ENCODE assay signal across 27 mouse cellular contexts in the genomic region with DNA sequence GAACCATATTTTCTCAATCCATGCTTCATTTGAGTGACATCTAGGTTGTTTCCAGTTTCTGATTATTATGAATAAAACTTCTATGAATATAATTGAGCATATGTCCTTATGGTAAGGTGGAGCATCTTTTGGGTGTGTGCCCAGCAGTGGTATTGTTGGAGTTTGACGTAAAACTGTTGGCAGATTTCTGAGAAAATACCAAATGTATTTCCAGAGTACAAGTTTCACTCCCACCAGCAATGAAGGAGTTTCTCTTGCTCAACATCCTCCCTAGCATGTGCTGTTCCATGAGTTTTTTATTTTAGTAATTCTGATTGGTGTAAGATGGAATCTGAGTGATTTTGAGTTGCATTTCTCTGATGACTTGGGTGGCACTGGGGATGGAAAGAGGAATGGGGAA.
DNase-seq lines count a peak whose midpoint lies in the region; ATAC-seq and TF ChIP-seq lines count a peak whose summit lies in the region.
"Had no signal": no experiment of that assay in that cellular context is flagged by ENCODE, and none has a peak within 500 bp of the region (broad histone marks: within the 10 kb centered on the region; RNA-seq: fewer than 3 reads in every experiment).

No protein-coding gene starts in this region.

- no peak overlapping the region for H3K27ac ChIP-seq in intestine, postnatal 0 days (ENCODE audit: low read depth, low read length)
- H3K27ac ChIP-seq: gastrocnemius, adult 2 months; hindbrain, embryonic 13.5 days; layer of hippocampus, adult 2 months; lung, embryonic 15.5 days; midbrain, embryonic 10.5 days; midbrain, embryonic 15.5 days; neural tube, embryonic 15.5 days had no signal

- H3K27me3 ChIP-seq in intestine, postnatal 0 days (replicated peaks; ENCODE audit: control insufficient read depth, insufficient read depth, low read length), result no peaks in the 10 kb centered on the region
- H3K27me3 ChIP-seq: hindbrain, embryonic 13.5 days; lung, embryonic 15.5 days; midbrain, embryonic 15.5 days; neural tube, embryonic 15.5 days had no signal

- TF ChIP-seq CTCF in intestine, postnatal 0 days (IDR thresholded peaks at IDR 0.05; ENCODE audit: low read depth), result no peak

- no peak overlapping the region for H3K9ac ChIP-seq in intestine, postnatal 0 days (ENCODE audit: low read depth, low read length)
- H3K9ac ChIP-seq: forebrain, postnatal 0 days; hindbrain, embryonic 13.5 days; lung, embryonic 15.5 days; midbrain, embryonic 15.5 days; neural tube, embryonic 15.5 days had no signal

- no peaks in the 10 kb centered on the region for H3K36me3 ChIP-seq in intestine, postnatal 0 days (ENCODE audit: control insufficient read depth, insufficient read depth)
- H3K36me3 ChIP-seq: G1E; hindbrain, embryonic 13.5 days; lung, embryonic 15.5 days; midbrain, embryonic 10.5 days; midbrain, embryonic 15.5 days; neural tube, embryonic 15.5 days had no signal

- no peaks in the 10 kb centered on the region for H3K9me3 ChIP-seq in intestine, postnatal 0 days (ENCODE audit: control insufficient read depth)
- H3K9me3 ChIP-seq: G1E; hindbrain, embryonic 13.5 days; lung, embryonic 15.5 days; midbrain, embryonic 10.5 days; midbrain, embryonic 15.5 days; neural tube, embryonic 15.5 days had no signal

- H3K4me2 ChIP-seq in intestine, postnatal 0 days (replicated peaks; ENCODE audit: low read depth), result no peak overlapping the region
- H3K4me2 ChIP-seq: heart, embryonic 11.5 days; hindbrain, embryonic 13.5 days; lung, embryonic 15.5 days; midbrain, embryonic 15.5 days; neural tube, embryonic 15.5 days had no signal

- no peaks in the 10 kb centered on the region for H3K4me1 ChIP-seq in intestine, postnatal 0 days (replicated peaks; ENCODE audit: control insufficient read depth, insufficient read depth, low read length)
- H3K4me1 ChIP-seq: hindbrain, embryonic 13.5 days; lung, embryonic 15.5 days; midbrain, embryonic 10.5 days; midbrain, embryonic 15.5 days; neural tube, embryonic 15.5 days had no signal

- peak; percentile 4 for DNase-seq in left cerebral cortex, adult 11 months (ENCODE audit: low spot score)
- DNase-seq in left cerebral cortex, postnatal 4 days, result no peak
- DNase-seq in layer of hippocampus, adult 11-12 months (ENCODE audit: low spot score), result peak; percentile 8
- DNase-seq in left cerebral cortex, adult 9 months (ENCODE audit: low spot score in 2 of 2), result peak; percentile 1 to 24
- DNase-seq in right cerebral cortex, postnatal 25 days, result peak; percentile 16
- no peak for DNase-seq in adrenal gland, postnatal 10 days
- DNase-seq in thymus, postnatal 25 days, result no peak
- DNase-seq: adrenal gland, postnatal 25 days; cerebellum, adult 18-20 months; cerebellum, postnatal 10 days; forebrain, postnatal 0 days; gastrocnemius, adult 2 months; gastrocnemius, postnatal 36 days; heart, adult 18-20 months; heart, postnatal 4 days; kidney, adult 11 months; kidney, postnatal 14 days had no signal

- ATAC-seq in intestine, postnatal 0 days, result no peak
- ATAC-seq: forebrain, postnatal 0 days; midbrain, embryonic 15.5 days had no signal

- intact Hi-C loops in left cerebral cortex, postnatal 4 days (cut with DNase I), result no loop called here

- 94% methylated on average over 1 of the region's 1 CpGs for WGBS in intestine, postnatal 0 days

- no peak overlapping the region for H3K4me3 ChIP-seq in intestine, postnatal 0 days (ENCODE audit: low read depth, low read length)
- H3K4me3 ChIP-seq: erythroblast, embryonic 14.5 days; gastrocnemius, adult 2 months; hindbrain, embryonic 13.5 days; layer of hippocampus, adult 2 months; lung, embryonic 15.5 days; midbrain, embryonic 10.5 days; midbrain, embryonic 15.5 days; neural tube, embryonic 15.5 days had no signal

Comparison
In these comparisons a context has a peak if more than half of its experiments do, and no peak if none do; other contexts are left out.
1. DNase-seq: peak in left cerebral cortex, adult 11 months (single experiment), layer of hippocampus, adult 11-12 months (single experiment), left cerebral cortex, adult 9 months (2 of 2) and right cerebral cortex, postnatal 25 days (single experiment); none in left cerebral cortex, postnatal 4 days (single experiment), adrenal gland, postnatal 10 days (single experiment) and thymus, postnatal 25 days (single experiment).